Mouse (Mus musculus) heart, embryonic 13.5 days (tissue): ENCODE data around the gene Fam207a. TPM values are rescaled to one million over a fixed set of nuclear protein-coding genes. Genes with fewer than 3 reads are reported as not detected.

Experiments
- ATAC-seq: fragments of 200-750 bp; cut with Nextera tagmentation; 2 replicates; pipeline ENCODE4 v1.8.0; 2017; ENCODE audit warnings: moderate TSS enrichment; ENCODE audit not compliant: insufficient number of reproducible peaks, low FRiP score, low TSS enrichment; ENCODE audit errors: extremely low read depth
- H3K27ac ChIP-seq: fragments of 300-500 bp; sonication (generic); replicated peaks from 2 replicates; pipeline ENCODE4 v1.5.1; 2015; ENCODE audit warnings: moderate library complexity, mild to moderate bottlenecking, inconsistent platforms
- H3K27me3 ChIP-seq: fragments of 300-500 bp; sonication (generic); replicated peaks from 2 replicates; pipeline ENCODE4 v1.6.1; 2015; ENCODE audit warnings: mild to moderate bottlenecking, inconsistent platforms
- H3K36me3 ChIP-seq: fragments of 300-500 bp; sonication (generic); 2 replicates; pipeline ENCODE4 v1.6.1; 2015; ENCODE audit warnings: mild to moderate bottlenecking, inconsistent platforms
- H3K4me1 ChIP-seq: fragments of 300-500 bp; sonication (generic); 2 replicates; pipeline ENCODE4 v1.6.1; 2015; ENCODE audit warnings: inconsistent platforms
- H3K4me2 ChIP-seq: fragments of 300-500 bp; sonication (generic); 2 replicates; pipeline ENCODE4 v1.6.1; 2015; ENCODE audit warnings: inconsistent platforms, mild to moderate bottlenecking, moderate library complexity
- H3K4me3 ChIP-seq: fragments of 300-500 bp; sonication (generic); 2 replicates; pipeline ENCODE4 v1.5.1; 2015; ENCODE audit warnings: moderate library complexity, mild to moderate bottlenecking, inconsistent platforms
- H3K9ac ChIP-seq: fragments of 300-500 bp; sonication (generic); 2 replicates; pipeline ENCODE4 v1.6.1; 2015; ENCODE audit warnings: inconsistent platforms, mild to moderate bottlenecking, moderate library complexity
- H3K9me3 ChIP-seq: fragments of 300-500 bp; sonication (generic); 2 replicates; pipeline ENCODE4 v1.6.1; 2016; ENCODE audit warnings: inconsistent platforms
- WGBS: fragments of 180-500 bp; shearing (Covaris S2); methylation state at CpG from one replicate; pipeline ENCODE4 v1.1.7; 2015; ENCODE audit warnings: mixed read lengths; 5-methylcytosine and 5-hydroxymethylcytosine counted together
- polyA plus RNA-seq: library from polyadenylated mRNA; unstranded; fragments of >200 nt; fragmentation: Nextera tagmentation; extraction: Ambion mirVana; gene quantifications from 2 replicates; pipeline ENCODE4 v1.2.1, GENCODE M21; 2015

Fam207a gene
- polyA plus RNA-seq, 1 experiment from 2014 or later, result 24.0 TPM

- Histone ChIP-seq H3K4me3 (peak overlapping the region; percentile 39), H3K36me3 (no peaks in the 10 kb centered on the region), H3K4me2 (peak overlapping the region; percentile 68), H3K27ac (peak overlapping the region; percentile 90), H3K9ac (peak overlapping the region; percentile 75), H3K27me3 (no peaks in the 10 kb centered on the region), H3K4me1 (peaks cover 60% of the 10 kb centered on the region), H3K9me3 (peaks cover 3% of the 10 kb centered on the region; the same call in 1 of the 2 replicates)
- ATAC-seq, result no peak
These were observed 65.5 kb downstream of the Fam207a start for GRCm38 (mm10) chr10:77450159-77450464.

- Histone ChIP-seq H3K9ac (peak overlapping the region; percentile 75), H3K36me3 (no peaks in the 10 kb centered on the region), H3K4me1 (peaks cover 55% of the 10 kb centered on the region), H3K4me3 (peak overlapping the region; percentile 39), H3K4me2 (peak overlapping the region; percentile 68), H3K9me3 (peaks cover 7% of the 10 kb centered on the region; the same call in 1 of the 2 replicates), H3K27me3 (no peaks in the 10 kb centered on the region), H3K27ac (peak overlapping the region; percentile 90)
- ATAC-seq, result peak; percentile 60
- 14% methylated on average over 23 of the region's 23 CpGs for WGBS
These were observed 66.0 kb downstream of the Fam207a start for GRCm38 (mm10) chr10:77449315-77450158.

GRCm38 (mm10) chr10:77448698-77449247 is 66.8 kb downstream of the Fam207a start:
- Histone ChIP-seq H3K9ac (peak overlapping the region; percentile 75), H3K4me2 (peak overlapping the region; percentile 68), H3K27ac (peak overlapping the region; percentile 90), H3K4me3 (peak overlapping the region; percentile 39), H3K27me3 (no peaks in the 10 kb centered on the region), H3K36me3 (no peaks in the 10 kb centered on the region), H3K9me3 (peaks cover 7% of the 10 kb centered on the region; the same call in 1 of the 2 replicates), H3K4me1 (peaks cover 49% of the 10 kb centered on the region)
- no peak for ATAC-seq
- 15% methylated on average over 6 of the region's 6 CpGs for WGBS

- H3K9me3 ChIP-seq, result peaks cover 7% of the 10 kb centered on the region; the same call in 1 of the 2 replicates
- peak overlapping the region; percentile 68 for H3K4me2 ChIP-seq
- H3K4me3 ChIP-seq, result no peak overlapping the region
- H3K9ac ChIP-seq, result peak overlapping the region; percentile 75
- no peaks in the 10 kb centered on the region for H3K36me3 ChIP-seq
- 52% methylated on average over 7 of the region's 7 CpGs for WGBS
- H3K4me1 ChIP-seq, result peaks cover 49% of the 10 kb centered on the region
- H3K27me3 ChIP-seq, result no peaks in the 10 kb centered on the region
- no peak; the same call in 1 of the 2 replicates for ATAC-seq
- H3K27ac ChIP-seq, result peak overlapping the region; percentile 90
These were observed 67.4 kb downstream of the Fam207a start for GRCm38 (mm10) chr10:77448209-77448608.

GRCm38 (mm10) chr10:77447755-77448154 is 67.8 kb downstream of the Fam207a start:
- peaks cover 49% of the 10 kb centered on the region for H3K4me1 ChIP-seq
- ATAC-seq, result peak; percentile 17; the same call in 1 of the 2 replicates
- H3K4me2 ChIP-seq, result peak overlapping the region; percentile 68; the same call in 1 of the 2 replicates
- no peaks in the 10 kb centered on the region for H3K27me3 ChIP-seq
- H3K36me3 ChIP-seq, result no peaks in the 10 kb centered on the region
- no peak overlapping the region for H3K4me3 ChIP-seq
- whole genome bisulfite sequencing, result 2% methylated on average over 2 of the region's 2 CpGs
- peaks cover 7% of the 10 kb centered on the region; the same call in 1 of the 2 replicates for H3K9me3 ChIP-seq
- peak overlapping the region; percentile 90 for H3K27ac ChIP-seq
- H3K9ac ChIP-seq, result no peak overlapping the region

- ATAC-seq, result no peak
- Histone ChIP-seq H3K9me3 (peaks cover 7% of the 10 kb centered on the region; the same call in 1 of the 2 replicates), H3K4me3 (no peak overlapping the region), H3K4me1 (peaks cover 31% of the 10 kb centered on the region), H3K36me3 (no peaks in the 10 kb centered on the region), H3K9ac (no peak overlapping the region), H3K4me2 (no peak overlapping the region), H3K27ac (peak overlapping the region; percentile 78), H3K27me3 (no peaks in the 10 kb centered on the region)
- WGBS, result 78% methylated on average over 4 of the region's 4 CpGs
These were observed 73.3 kb downstream of the Fam207a start for GRCm38 (mm10) chr10:77442250-77442649.

- H3K9ac ChIP-seq, result no peak overlapping the region
- no peak overlapping the region for H3K4me2 ChIP-seq
- ATAC-seq, result no peak
- 43% methylated on average over 3 of the region's 3 CpGs for WGBS
- H3K4me3 ChIP-seq, result no peak overlapping the region
- peaks cover 27% of the 10 kb centered on the region for H3K4me1 ChIP-seq
- H3K9me3 ChIP-seq, result peaks cover 7% of the 10 kb centered on the region; the same call in 1 of the 2 replicates
- H3K27me3 ChIP-seq, result 0 out of 2 replicates have a peak, but pooled peaks cover 2% of the 10 kb centered on the region
- H3K27ac ChIP-seq, result peak overlapping the region; percentile 78
- H3K36me3 ChIP-seq, result no peaks in the 10 kb centered on the region
These were observed 73.8 kb downstream of the Fam207a start for GRCm38 (mm10) chr10:77441812-77442211.

GRCm38 (mm10) chr10:77440841-77441755 is 74.5 kb downstream of the Fam207a start:
- peak overlapping the region; percentile 78 for H3K27ac ChIP-seq
- WGBS, result 30% methylated on average over 19 of the region's 19 CpGs
- 0 out of 2 replicates have a peak, but pooled peaks have one; percentile 27 for ATAC-seq
- peak overlapping the region; percentile 54 for H3K9ac ChIP-seq
- H3K27me3 ChIP-seq, result peaks cover 3% of the 10 kb centered on the region; the same call in 1 of the 2 replicates
- peaks cover 24% of the 10 kb centered on the region for H3K4me1 ChIP-seq
- peaks cover 7% of the 10 kb centered on the region; the same call in 1 of the 2 replicates for H3K9me3 ChIP-seq
- no peak overlapping the region for H3K4me3 ChIP-seq
- peak overlapping the region; percentile 39 for H3K4me2 ChIP-seq
- no peaks in the 10 kb centered on the region for H3K36me3 ChIP-seq

- peaks cover 3% of the 10 kb centered on the region; the same call in 1 of the 2 replicates for H3K27me3 ChIP-seq
- H3K9ac ChIP-seq, result peak overlapping the region; percentile 54; the same call in 1 of the 2 replicates
- peaks cover 6% of the 10 kb centered on the region; the same call in 1 of the 2 replicates for H3K9me3 ChIP-seq
- no peak overlapping the region for H3K4me3 ChIP-seq
- no peak for ATAC-seq
- peaks cover 32% of the 10 kb centered on the region for H3K4me1 ChIP-seq
- no peak overlapping the region for H3K27ac ChIP-seq
- 48% methylated on average over 6 of the region's 6 CpGs for WGBS
- H3K4me2 ChIP-seq, result no peak overlapping the region
- H3K36me3 ChIP-seq, result no peaks in the 10 kb centered on the region
These were observed 75.3 kb downstream of the Fam207a start for GRCm38 (mm10) chr10:77440286-77440685.

- Histone ChIP-seq H3K4me3 (no peak overlapping the region), H3K27ac (no peak overlapping the region), H3K9me3 (no peaks in the 10 kb centered on the region), H3K4me1 (peaks cover 44% of the 10 kb centered on the region), H3K36me3 (no peaks in the 10 kb centered on the region), H3K9ac (no peak overlapping the region), H3K27me3 (peaks cover 3% of the 10 kb centered on the region; the same call in 1 of the 2 replicates), H3K4me2 (no peak overlapping the region)
- WGBS, result 81% methylated on average over 3 of the region's 3 CpGs
- no peak for ATAC-seq
These were observed 76.6 kb downstream of the Fam207a start for GRCm38 (mm10) chr10:77439026-77439425.
